8 mouse cellular contexts compared by ENCODE assay signal in genomic region chr6:85837307-85837706, GRCm38 (mm10). TPM values are rescaled to one million over a fixed set of nuclear protein-coding genes. Genes with fewer than 3 reads are reported as not detected.
DNase-seq lines count a peak whose midpoint lies in the region; ATAC-seq and TF ChIP-seq lines count a peak whose summit lies in the region.
"Not testable (repeated sequence)": the region's sequence is repeated elsewhere in the genome, so short reads cannot be mapped to it uniquely, and the experiment has no call there.

No protein-coding gene starts in this region.

- not testable (repeated sequence) for H3K4me1 ChIP-seq in embryonic facial prominence, embryonic 10.5 days; hindbrain, postnatal 0 days (ENCODE audit: insufficient read depth, low read length); liver, embryonic 15.5 days (replicated peaks); midbrain, embryonic 15.5 days; stomach, embryonic 16.5 days (ENCODE audit: control insufficient read depth, insufficient read depth, low read length)

- not testable (repeated sequence) for H3K4me2 ChIP-seq in hindbrain, postnatal 0 days (ENCODE audit: low read depth, low read length)
- peak overlapping the region; percentile 25 for H3K4me2 ChIP-seq in liver, embryonic 15.5 days
- peak overlapping the region; percentile 9; the same call in 1 of the 2 replicates for H3K4me2 ChIP-seq in midbrain, embryonic 15.5 days
- H3K4me2 ChIP-seq in stomach, embryonic 16.5 days (ENCODE audit: low read depth, low read length), result peak overlapping the region; percentile 34

- not testable (repeated sequence) for H3K9ac ChIP-seq in hindbrain, postnatal 0 days (replicated peaks; ENCODE audit: low read length); liver, embryonic 15.5 days; midbrain, embryonic 15.5 days; stomach, embryonic 16.5 days (ENCODE audit: low read length)

- H3K27ac ChIP-seq in embryonic facial prominence, embryonic 10.5 days (replicated peaks); hindbrain, postnatal 0 days; liver, embryonic 15.5 days (replicated peaks); midbrain, embryonic 15.5 days; stomach, embryonic 16.5 days (ENCODE audit: low read length): not testable (repeated sequence)

- peak; percentile 22; the same call in 1 of the 2 replicates for TF ChIP-seq CTCF in hindbrain, postnatal 0 days (IDR thresholded peaks at IDR 0.05; ENCODE audit: low read depth)

- 26% methylated on average over 12 of the region's 12 CpGs for WGBS in embryonic facial prominence, embryonic 10.5 days
- 16% methylated on average over 12 of the region's 12 CpGs for WGBS in hindbrain, postnatal 0 days
- WGBS in liver, embryonic 15.5 days (ENCODE audit: insufficient replicate concordance), result 33% methylated on average over 12 of the region's 12 CpGs
- 3% methylated on average over 5 of the region's 12 CpGs for whole genome bisulfite sequencing in midbrain, embryonic 15.5 days
- 11% methylated on average over 12 of the region's 12 CpGs for WGBS in stomach, embryonic 16.5 days

- H3K36me3 ChIP-seq in embryonic facial prominence, embryonic 10.5 days (replicated peaks); hindbrain, postnatal 0 days (ENCODE audit: insufficient read depth, low read length); liver, embryonic 15.5 days (replicated peaks); midbrain, embryonic 15.5 days (replicated peaks); stomach, embryonic 16.5 days (ENCODE audit: control insufficient read depth, insufficient read depth, low read length): not testable (repeated sequence)

- DNase-seq in adrenal gland, adult 18-20 months (ENCODE audit: low spot score in 2 of 2), result peak; percentile 49 to 63
- DNase-seq in embryonic facial prominence, embryonic 10.5 days (ENCODE audit: low spot score), result peak; percentile 64
- DNase-seq in hindbrain, postnatal 0 days (ENCODE audit: low spot score), result peak; percentile 74
- peak; percentile 47 to 48 for DNase-seq in layer of hippocampus, adult 8-10 months (ENCODE audit: low spot score in 2 of 2)

- H3K27me3 ChIP-seq in embryonic facial prominence, embryonic 10.5 days (replicated peaks; ENCODE audit: low read depth, poor library complexity, severe bottlenecking); hindbrain, postnatal 0 days (ENCODE audit: insufficient read depth, low read length); liver, embryonic 15.5 days; midbrain, embryonic 15.5 days (replicated peaks); stomach, embryonic 16.5 days (ENCODE audit: control insufficient read depth, insufficient read depth, low read length): not testable (repeated sequence)

- H3K4me3 ChIP-seq in embryonic facial prominence, embryonic 10.5 days; hindbrain, postnatal 0 days (ENCODE audit: low read length); liver, embryonic 15.5 days (replicated peaks); midbrain, embryonic 15.5 days; stomach, embryonic 16.5 days (replicated peaks; ENCODE audit: low read length): not testable (repeated sequence)

- H3K9me3 ChIP-seq in embryonic facial prominence, embryonic 10.5 days; hindbrain, postnatal 0 days (ENCODE audit: low read length); liver, embryonic 15.5 days (replicated peaks); midbrain, embryonic 15.5 days; stomach, embryonic 16.5 days (replicated peaks; ENCODE audit: control insufficient read depth, low read length): not testable (repeated sequence)

- ATAC-seq in granulocyte monocyte progenitor cell, adult 5-6 weeks (replicated peaks; ENCODE audit: poor library complexity, severe bottlenecking), result peak; percentile 44; the same call in 1 of the 2 replicates
- peak; percentile 56 for ATAC-seq in hindbrain, postnatal 0 days
- not testable (repeated sequence) for ATAC-seq in liver, embryonic 15.5 days (ENCODE audit: insufficient read depth); midbrain, embryonic 15.5 days (replicated peaks)
- 0 out of 2 replicates have a peak, but pooled peaks have one; percentile 60 for ATAC-seq in stomach, embryonic 16.5 days (ENCODE audit: insufficient read depth, low FRiP score)

RNA-seq across cellular contexts. Expression of gene Nat8, which starts 5.4 kb away (rescaled TPM):
- 1 to 10 TPM; 4.1 to 5.4 TPM for total RNA-seq in adrenal gland, adult 18-20 months (2021)
- not detected in 2 replicates for polyA plus RNA-seq in embryonic facial prominence, embryonic 10.5 days (2016; fragmentation: Nextera tagmentation; extraction: Ambion mirVana)
- not detected in 2 replicates for total RNA-seq in granulocyte monocyte progenitor cell, adult 5-6 weeks (2014; fragmentation: Nextera tagmentation)
- not detected in 2 replicates for total RNA-seq in granulocyte monocyte progenitor cell, adult 5-6 weeks (2017)
- total RNA-seq in hindbrain, postnatal 0 days (2014; rRNA removed), result not detected in 2 replicates
- 0.64 and 0.74 TPM in 2 replicates for polyA plus RNA-seq in hindbrain, postnatal 0 days (2015; fragmentation: Nextera tagmentation; extraction: Ambion mirVana)
- total RNA-seq in layer of hippocampus, adult 8-10 months (2022), result 1 to 10 TPM; 4.1 to 7.1 (median 4.9) TPM
- 0.08 TPM in 1 of 2 replicates, not detected in the other for polyA plus RNA-seq in liver, embryonic 15.5 days (2015; fragmentation: Nextera tagmentation; extraction: Ambion mirVana)
- 0.26 TPM in 1 of 2 replicates, not detected in the other for polyA plus RNA-seq in midbrain, embryonic 15.5 days (2015; fragmentation: Nextera tagmentation; extraction: Ambion mirVana)
- 0.67 and 0.94 TPM in 2 replicates for polyA plus RNA-seq in stomach, embryonic 16.5 days (2015; fragmentation: Nextera tagmentation; extraction: Ambion mirVana)

RNA-seq across cellular contexts. Expression of gene Nat8f5, which starts 16.5 kb away (rescaled TPM):
- total RNA-seq in adrenal gland, adult 18-20 months (2021), result 10 to 100 TPM in 1 of 2 experiments, 1 to 10 TPM in 1; 7.0 to 10.2 TPM
- polyA plus RNA-seq in embryonic facial prominence, embryonic 10.5 days (2016; fragmentation: Nextera tagmentation; extraction: Ambion mirVana), result not detected in 2 replicates
- not detected in 2 replicates for total RNA-seq in granulocyte monocyte progenitor cell, adult 5-6 weeks (2014; fragmentation: Nextera tagmentation)
- not detected in 2 replicates for total RNA-seq in granulocyte monocyte progenitor cell, adult 5-6 weeks (2017)
- total RNA-seq in hindbrain, postnatal 0 days (2014; rRNA removed), result 0.72 and 1.9 TPM in 2 replicates
- 0.54 and 0.73 TPM in 2 replicates for polyA plus RNA-seq in hindbrain, postnatal 0 days (2015; fragmentation: Nextera tagmentation; extraction: Ambion mirVana)
- 10 to 100 TPM in 1 of 4 experiments, 1 to 10 TPM in 3; 6.3 to 10.0 (median 7.3) TPM for total RNA-seq in layer of hippocampus, adult 8-10 months (2022)
- polyA plus RNA-seq in liver, embryonic 15.5 days (2015; fragmentation: Nextera tagmentation; extraction: Ambion mirVana), result not detected in 2 replicates
- polyA plus RNA-seq in midbrain, embryonic 15.5 days (2015; fragmentation: Nextera tagmentation; extraction: Ambion mirVana), result 0.18 and 0.35 TPM in 2 replicates
- not detected in 2 replicates for polyA plus RNA-seq in stomach, embryonic 16.5 days (2015; fragmentation: Nextera tagmentation; extraction: Ambion mirVana)

RNA-seq across cellular contexts. Expression of gene Nat8f6, which starts 16.6 kb away (rescaled TPM):
- 1 to 10 TPM; 1.4 to 1.8 TPM for total RNA-seq in adrenal gland, adult 18-20 months (2021)
- polyA plus RNA-seq in embryonic facial prominence, embryonic 10.5 days (2016; fragmentation: Nextera tagmentation; extraction: Ambion mirVana), result not detected in 2 replicates
- not detected in 2 replicates for total RNA-seq in granulocyte monocyte progenitor cell, adult 5-6 weeks (2014; fragmentation: Nextera tagmentation)
- total RNA-seq in granulocyte monocyte progenitor cell, adult 5-6 weeks (2017), result not detected in 2 replicates
- total RNA-seq in hindbrain, postnatal 0 days (2014; rRNA removed), result 0.29 TPM in 1 of 2 replicates, not detected in the other
- not detected in 2 replicates for polyA plus RNA-seq in hindbrain, postnatal 0 days (2015; fragmentation: Nextera tagmentation; extraction: Ambion mirVana)
- 1 to 10 TPM in 3 of 4 experiments, under 1 TPM in 1; 0.56 to 3.3 (median 2.6) TPM for total RNA-seq in layer of hippocampus, adult 8-10 months (2022)
- polyA plus RNA-seq in liver, embryonic 15.5 days (2015; fragmentation: Nextera tagmentation; extraction: Ambion mirVana), result not detected in 2 replicates
- polyA plus RNA-seq in midbrain, embryonic 15.5 days (2015; fragmentation: Nextera tagmentation; extraction: Ambion mirVana), result not detected in 2 replicates
- polyA plus RNA-seq in stomach, embryonic 16.5 days (2015; fragmentation: Nextera tagmentation; extraction: Ambion mirVana), result not detected in 2 replicates

RNA-seq across cellular contexts. Expression of gene Nat8f2, which starts 31.7 kb away (rescaled TPM):
- total RNA-seq in adrenal gland, adult 18-20 months (2021), result 1 to 10 TPM; 1.6 to 3.1 TPM
- not detected in 2 replicates for polyA plus RNA-seq in embryonic facial prominence, embryonic 10.5 days (2016; fragmentation: Nextera tagmentation; extraction: Ambion mirVana)
- total RNA-seq in granulocyte monocyte progenitor cell, adult 5-6 weeks (2014; fragmentation: Nextera tagmentation), result not detected in 2 replicates
- total RNA-seq in granulocyte monocyte progenitor cell, adult 5-6 weeks (2017), result not detected in 2 replicates
- not detected in 2 replicates for total RNA-seq in hindbrain, postnatal 0 days (2014; rRNA removed)
- not detected in 2 replicates for polyA plus RNA-seq in hindbrain, postnatal 0 days (2015; fragmentation: Nextera tagmentation; extraction: Ambion mirVana)
- 1 to 10 TPM; 2.7 to 4.0 (median 3.3) TPM for total RNA-seq in layer of hippocampus, adult 8-10 months (2022)
- not detected in 2 replicates for polyA plus RNA-seq in liver, embryonic 15.5 days (2015; fragmentation: Nextera tagmentation; extraction: Ambion mirVana)
- 0.05 TPM in 1 of 2 replicates, not detected in the other for polyA plus RNA-seq in midbrain, embryonic 15.5 days (2015; fragmentation: Nextera tagmentation; extraction: Ambion mirVana)
- 0.04 TPM in 1 of 2 replicates, not detected in the other for polyA plus RNA-seq in stomach, embryonic 16.5 days (2015; fragmentation: Nextera tagmentation; extraction: Ambion mirVana)
